Mouse (Mus musculus) kidney, adult 8-10 months (tissue): ENCODE results near the gene Pdzk1.

Experiments
- DNase-seq, 2 experiments: peaks; one replicate each; pipeline ENCODE4 v3.0.0; 2022

Pdzk1 gene

GRCm38 (mm10) chr3:96902336-96902999, 73.4 kb downstream of the Pdzk1 start:
- no peak for DNase-seq

- no peak for DNase-seq
Observed at GRCm38 (mm10) chr3:96904393-96904792, 75.3 kb downstream of the Pdzk1 start, which contains the start of gene Gja5. Gene Gja5 (plus strand): TSS chr3:96904693.

- peak; percentile 95 to 96 for DNase-seq
Observed at GRCm38 (mm10) chr3:96904851-96905541, 75.9 kb downstream of the Pdzk1 start, which contains the start of gene Gpr89. Gene Gpr89 (minus strand): TSS chr3:96905346.

DNA sequence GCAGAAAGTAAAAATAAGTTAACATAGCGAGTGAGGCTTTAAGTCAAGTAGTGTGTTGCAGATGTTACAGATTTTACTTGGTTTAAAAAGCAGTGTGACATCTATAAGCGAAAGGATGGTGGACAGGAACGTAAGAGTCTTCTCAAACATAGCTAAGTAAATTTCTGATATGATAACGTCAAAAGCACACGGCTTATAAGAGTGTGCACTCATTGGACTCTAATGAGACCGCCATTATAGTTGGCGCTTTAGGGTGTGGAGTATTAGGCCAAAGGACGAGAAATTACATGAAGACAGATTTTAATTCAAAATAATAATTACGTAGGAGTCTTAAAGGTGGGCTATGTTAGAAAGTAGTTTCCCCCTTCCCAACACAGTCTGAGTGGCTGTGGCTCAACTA, 76.5 kb downstream of the Pdzk1 start:
- DNase-seq: no peak
